Mouse (Mus musculus): ENCODE data around the gene Klf15.

Klf15 gene

GRCm38 (mm10) chr6:90491956-90492744 lies 29.8 kb downstream of the Klf15 start:
- DNase-seq (ENCODE audit: low read depth, low spot score): no peak

GRCm38 (mm10) chr6:90494155-90494554 lies 31.8 kb downstream of the Klf15 start:
- DNase-seq (ENCODE audit: low read depth, low spot score): no peak

- no peak for DNase-seq (ENCODE audit: low read depth, low spot score)
Measured at GRCm38 (mm10) chr6:90494566-90494965, 32.2 kb downstream of the Klf15 start.

- DNase-seq (ENCODE audit: low read depth, low spot score): no peak
Measured at GRCm38 (mm10) chr6:90495282-90495912, 33.0 kb downstream of the Klf15 start.

- DNase-seq (ENCODE audit: low read depth, low spot score): no peak
Measured at GRCm38 (mm10) chr6:90496217-90496616, 33.8 kb downstream of the Klf15 start.

- no peak for DNase-seq (ENCODE audit: low read depth, low spot score)
Measured at GRCm38 (mm10) chr6:90499509-90499908, 37.1 kb downstream of the Klf15 start.

GRCm38 (mm10) chr6:90501222-90501940 lies 39.0 kb downstream of the Klf15 start:
- DNase-seq (ENCODE audit: low read depth, low spot score): no peak

- DNase-seq (ENCODE audit: low read depth, low spot score): no peak
Measured at GRCm38 (mm10) chr6:90505906-90506305, 43.5 kb downstream of the Klf15 start.

GRCm38 (mm10) chr6:90506673-90507311 lies 44.4 kb downstream of the Klf15 start:
- DNase-seq (ENCODE audit: low read depth, low spot score): no peak

GRCm38 (mm10) chr6:90507443-90507842 lies 45.1 kb downstream of the Klf15 start:
- no peak for DNase-seq (ENCODE audit: low read depth, low spot score)

GRCm38 (mm10) chr6:90508197-90508624 lies 45.8 kb downstream of the Klf15 start:
- no peak for DNase-seq (ENCODE audit: low read depth, low spot score)

GRCm38 (mm10) chr6:90509085-90509484 lies 46.7 kb downstream of the Klf15 start:
- DNase-seq (ENCODE audit: low read depth, low spot score): no peak

GRCm38 (mm10) chr6:90512416-90512815 lies 50.0 kb downstream of the Klf15 start:
- DNase-seq (ENCODE audit: low read depth, low spot score): no peak

- DNase-seq (ENCODE audit: low read depth, low spot score): no peak
Measured at GRCm38 (mm10) chr6:90513074-90513856, 50.9 kb downstream of the Klf15 start.

GRCm38 (mm10) chr6:90514369-90514768 lies 52.0 kb downstream of the Klf15 start:
- no peak for DNase-seq (ENCODE audit: low read depth, low spot score)

- DNase-seq (ENCODE audit: low read depth, low spot score): peak; percentile 12
Measured at GRCm38 (mm10) chr6:90514883-90515405, 52.6 kb downstream of the Klf15 start.

- DNase-seq (ENCODE audit: low read depth, low spot score): no peak
Measured at GRCm38 (mm10) chr6:90518892-90519291, 56.5 kb downstream of the Klf15 start.

- no peak for DNase-seq (ENCODE audit: low read depth, low spot score)
Measured at GRCm38 (mm10) chr6:90519375-90519774, 57.0 kb downstream of the Klf15 start.

Data from c-Kit-negative CD71-positive TER-119-positive erythroid progenitor cells, embryonic 14.5 days (primary cell).